Mouse (Mus musculus) embryonic fibroblast, embryonic 13.5 days (primary cell): Measurements from ENCODE around the gene Elac2. TPM values are rescaled to one million over a fixed set of nuclear protein-coding genes. Genes with fewer than 3 reads are reported as not detected.

Experiments
- H3K27ac ChIP-seq: 2 replicates; pipeline ENCODE4 v1.5.1; 2012; ENCODE audit warnings: low read length, control low read depth, inconsistent platforms; ENCODE audit not compliant: insufficient read depth
- H3K4me1 ChIP-seq: 2 replicates; pipeline ENCODE4 v1.6.1; 2011; ENCODE audit warnings: low read length; ENCODE audit not compliant: control insufficient read depth, insufficient read depth
- H3K4me3 ChIP-seq: 2 replicates; pipeline ENCODE4 v1.5.1; 2011; ENCODE audit warnings: mild to moderate bottlenecking, control low read depth, low read length; ENCODE audit not compliant: insufficient read depth
- CTCF ChIP-seq: IDR thresholded peaks from 2 replicates; pipeline ENCODE4 v1.5.1; 2011; ENCODE audit warnings: mild to moderate bottlenecking, control low read depth, low read length, moderate library complexity, borderline replicate concordance; ENCODE audit not compliant: insufficient read depth
- POLR2A ChIP-seq: IDR thresholded peaks from 2 replicates; pipeline ENCODE4 v1.6.1; 2011; ENCODE audit warnings: low read depth, mild to moderate bottlenecking, control low read depth, low read length, moderate library complexity
- polyA plus RNA-seq: library from polyadenylated mRNA; stranded (reverse); fragments of >200 nt; gene quantifications from 2 replicates; pipeline ENCODE4 v1.2.4, GENCODE M21; 2011; ENCODE audit warnings: low read depth; ENCODE audit not compliant: missing spikeins, insufficient read length

Gene Elac2
- 13.9 and 19.5 TPM in 2 replicates for polyA plus RNA-seq

DNA sequence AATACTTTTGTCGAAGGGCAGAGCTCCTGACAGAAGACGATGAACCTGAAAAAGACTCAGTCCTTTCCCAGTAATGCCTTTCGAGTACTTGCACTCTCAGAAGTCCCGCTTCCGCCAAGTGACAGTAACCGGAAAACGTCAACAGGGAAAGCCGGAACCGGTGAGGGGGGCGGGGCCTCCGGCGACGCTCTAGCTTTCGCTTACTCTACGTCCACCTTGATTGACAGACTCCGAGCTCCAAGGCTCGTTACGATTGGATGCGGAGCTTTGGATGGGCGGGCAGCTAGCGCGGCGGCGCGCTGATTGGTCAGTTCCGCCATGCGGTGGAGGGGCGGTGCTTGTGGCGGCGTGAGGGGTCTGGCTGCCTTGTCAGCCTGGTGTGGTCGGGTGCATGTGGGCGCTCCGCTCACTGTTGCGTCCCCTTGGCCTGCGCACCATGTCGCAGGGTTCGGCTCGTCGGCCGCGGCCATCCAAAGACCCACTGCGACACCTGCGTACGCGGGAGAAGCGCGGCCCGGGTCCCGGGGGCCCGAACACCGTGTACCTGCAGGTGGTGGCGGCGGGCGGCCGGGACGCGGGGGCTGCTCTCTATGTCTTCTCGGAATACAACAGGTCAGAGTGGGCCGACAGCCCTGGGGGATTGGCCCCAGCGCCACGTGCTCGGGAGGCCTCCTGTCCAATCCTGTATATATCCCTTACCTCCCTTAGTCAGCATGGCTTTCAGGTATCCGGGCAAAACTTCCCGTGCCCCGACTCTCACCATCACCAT, at the start of gene Elac2:
Gene Elac2, plus strand, starts transcription at position 319 of the 769 bp plus-strand sequence.
- Histone ChIP-seq H3K4me3 (peak within 1 kb of the TSS; percentile 70), H3K4me1 (no peaks in the 10 kb centered on the region), H3K27ac (no peak within 1 kb of the TSS)
- TF ChIP-seq CTCF: no peak
- TF ChIP-seq POLR2A: peak; percentile 85

DNA sequence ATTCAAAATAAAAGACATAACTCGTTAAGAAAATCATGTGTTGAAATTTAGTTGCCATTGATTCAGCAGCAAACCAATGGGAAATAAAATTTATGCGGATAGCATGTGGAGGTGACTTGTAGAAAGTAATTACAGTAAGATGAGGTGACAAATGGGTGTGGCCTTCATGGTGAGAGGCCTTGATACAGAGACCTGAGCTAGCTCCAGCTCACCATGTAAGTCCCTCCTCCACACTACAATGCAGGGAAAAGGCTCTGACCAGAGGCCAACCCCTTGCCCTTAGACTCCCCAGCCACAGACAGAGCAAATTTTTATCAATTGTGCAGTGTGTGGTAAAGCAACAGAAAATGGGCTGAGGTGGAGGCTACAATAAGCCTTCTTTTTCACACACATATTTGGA, 49.7 kb upstream of the Elac2 start:
- TF ChIP-seq POLR2A (no peak), CTCF (no peak)
- Histone ChIP-seq H3K4me1 (no peaks in the 10 kb centered on the region), H3K27ac (no peak overlapping the region), H3K4me3 (no peak overlapping the region)

DNA sequence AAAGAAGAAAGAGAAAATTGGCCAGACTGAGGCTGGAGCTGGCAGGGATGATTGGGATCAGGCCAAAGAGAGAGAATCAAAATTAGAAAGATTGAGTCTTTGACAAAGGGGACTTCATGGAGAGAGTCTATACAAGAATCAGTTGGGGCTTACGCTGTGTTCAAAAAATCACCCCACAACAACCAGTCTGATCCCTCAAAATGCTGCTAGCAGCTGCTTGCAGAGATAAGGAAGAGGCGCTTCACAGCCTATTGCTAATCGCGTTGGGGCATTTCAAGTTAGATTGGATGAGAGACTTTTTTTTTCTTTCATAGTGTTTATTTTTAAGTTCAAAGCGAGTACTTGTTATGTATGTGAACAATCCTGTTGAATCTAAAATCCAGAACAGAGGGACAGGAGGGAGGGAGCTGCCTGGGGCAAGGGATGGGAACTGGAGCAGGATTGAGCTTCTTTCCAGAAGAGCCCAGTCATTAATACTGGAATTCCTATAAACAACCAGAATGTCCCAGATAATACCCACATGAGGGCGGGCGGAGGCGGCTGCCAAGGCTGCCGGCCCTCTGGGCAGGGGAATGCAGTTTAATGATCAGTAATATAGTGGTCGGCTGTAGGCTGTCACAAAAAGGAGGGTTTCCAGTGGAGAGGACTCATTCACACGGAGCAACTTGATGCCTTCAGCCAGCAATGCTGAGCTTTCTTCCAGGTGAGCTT, 47.6 kb upstream of the Elac2 start:
- H3K27ac ChIP-seq: no peak overlapping the region
- no peaks in the 10 kb centered on the region for H3K4me1 ChIP-seq
- no peak overlapping the region for H3K4me3 ChIP-seq
- TF ChIP-seq POLR2A: no peak
- TF ChIP-seq CTCF: no peak

DNA sequence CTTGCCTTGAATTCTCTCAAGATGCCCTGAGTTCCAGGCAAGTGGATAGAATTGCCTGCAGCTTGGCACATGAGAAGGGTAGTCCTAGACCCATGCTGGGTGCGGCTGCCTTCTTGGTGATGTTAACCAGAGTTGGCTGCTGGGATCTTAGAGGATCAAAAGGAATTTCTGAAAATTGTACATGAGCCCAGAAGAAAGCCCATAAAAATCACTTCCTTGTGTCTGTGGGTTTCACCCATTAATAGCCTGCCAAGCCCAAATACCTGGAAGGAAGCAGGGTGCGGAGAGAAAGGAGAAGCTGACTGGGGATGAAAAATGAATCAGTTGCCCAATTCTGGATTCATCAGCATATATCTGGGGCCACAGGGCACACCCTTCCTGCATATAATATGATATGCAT, 41.6 kb upstream of the Elac2 start:
- TF ChIP-seq CTCF: no peak
- no peak for TF ChIP-seq POLR2A
- Histone ChIP-seq H3K27ac (no peak overlapping the region), H3K4me3 (no peak overlapping the region), H3K4me1 (no peaks in the 10 kb centered on the region)

DNA sequence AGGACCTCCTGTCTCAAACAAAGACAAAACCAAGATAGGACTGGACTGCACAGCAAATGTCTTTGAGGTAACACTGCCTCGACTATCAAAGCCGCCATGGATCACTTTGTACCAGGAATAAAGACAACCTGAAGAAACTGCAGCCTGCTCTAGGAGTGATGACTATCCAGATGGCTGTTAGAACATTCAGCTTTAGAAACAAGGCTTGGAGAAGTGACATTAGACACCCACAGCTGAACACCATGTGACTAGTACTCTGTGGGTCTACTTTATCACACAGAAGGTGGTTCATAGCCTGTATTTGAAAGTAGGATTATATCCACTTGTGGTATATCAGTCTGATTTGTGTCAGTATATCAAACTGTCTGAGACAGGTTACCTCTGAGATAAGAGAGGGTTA, 37.6 kb upstream of the Elac2 start:
- no peak overlapping the region for H3K27ac ChIP-seq
- TF ChIP-seq CTCF: no peak
- H3K4me3 ChIP-seq: no peak overlapping the region
- no peaks in the 10 kb centered on the region for H3K4me1 ChIP-seq

DNA sequence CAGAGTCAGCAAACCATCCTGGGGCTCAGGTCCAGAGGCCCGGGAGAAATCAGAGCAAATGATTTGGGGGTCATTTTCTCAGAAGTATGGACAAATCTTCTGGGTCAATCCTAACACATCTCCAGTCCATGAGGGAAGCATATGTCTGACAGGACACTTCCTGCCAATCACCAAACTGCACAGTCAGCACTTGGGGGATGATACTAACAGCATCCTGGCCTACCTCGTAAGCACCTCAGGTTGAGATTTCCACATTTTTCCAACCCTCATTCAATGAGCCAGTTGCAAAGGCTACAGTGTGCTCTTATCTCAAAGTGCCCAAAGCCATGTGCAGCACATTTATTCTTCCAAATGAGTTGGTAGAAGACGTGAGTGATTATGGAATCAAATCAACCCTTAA, 29.1 kb upstream of the Elac2 start:
- Histone ChIP-seq H3K4me1 (no peaks in the 10 kb centered on the region; the same call in 1 of the 2 replicates), H3K4me3 (no peak overlapping the region), H3K27ac (no peak overlapping the region)
- TF ChIP-seq POLR2A (no peak), CTCF (no peak)

DNA sequence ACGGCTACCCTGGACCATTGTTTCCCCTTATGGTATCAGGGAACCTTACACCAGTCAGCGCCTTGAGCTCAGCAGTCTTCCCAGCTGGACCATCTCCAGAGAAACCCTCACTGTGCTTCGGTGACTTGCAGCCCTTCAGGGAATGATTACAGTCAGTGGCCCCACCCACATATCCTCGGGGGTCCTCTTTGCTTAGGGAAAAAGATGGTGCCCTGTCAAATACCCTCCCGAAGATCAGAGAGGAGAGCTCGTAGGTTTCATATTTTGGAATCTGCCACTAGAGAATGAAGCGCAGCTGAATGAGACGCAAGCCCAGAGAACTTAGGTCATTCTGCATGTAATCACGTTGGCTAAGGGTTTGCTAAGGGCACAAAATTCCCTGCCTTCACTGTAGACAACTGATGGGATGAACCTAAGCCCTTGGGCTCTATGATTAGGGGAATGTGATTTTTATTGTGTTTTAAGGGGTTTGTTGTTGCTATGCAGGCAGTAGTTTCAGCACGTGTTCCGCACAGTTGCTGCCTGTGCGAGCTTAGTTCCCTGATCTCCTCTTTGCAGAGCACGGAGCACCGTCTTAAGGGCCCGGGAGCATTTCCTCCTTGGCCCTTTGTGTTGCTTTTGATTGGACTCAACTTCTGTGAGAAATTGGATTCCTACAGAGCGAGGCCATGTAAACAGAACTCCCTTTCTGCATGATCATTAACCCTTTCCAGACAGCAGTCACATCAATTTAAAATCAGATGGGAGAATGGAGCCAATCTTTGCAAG, 21.7 kb upstream of the Elac2 start:
- no peak overlapping the region for H3K4me3 ChIP-seq
- no peaks in the 10 kb centered on the region for H3K4me1 ChIP-seq
- H3K27ac ChIP-seq: no peak overlapping the region
- TF ChIP-seq CTCF (no peak), POLR2A (no peak)

DNA sequence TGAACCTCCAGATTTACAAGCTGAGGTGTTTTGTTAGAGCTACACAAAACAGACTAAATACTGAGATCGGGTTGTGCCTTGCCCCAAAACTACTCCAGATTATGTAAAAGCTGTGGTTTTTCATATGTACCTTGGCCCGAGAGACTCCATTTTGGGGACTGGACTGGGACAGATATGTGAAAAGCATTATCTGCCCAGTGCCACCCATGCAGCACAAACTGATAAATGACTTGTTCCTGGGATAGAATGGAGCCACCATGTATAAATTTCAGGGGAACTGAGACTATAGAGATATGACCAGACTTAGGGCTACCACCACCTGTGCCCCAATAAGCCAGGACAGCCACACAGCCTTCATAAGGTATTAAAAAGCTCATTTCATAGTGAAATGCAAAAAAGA, 16.2 kb upstream of the Elac2 start:
- H3K4me1 ChIP-seq: no peaks in the 10 kb centered on the region
- TF ChIP-seq POLR2A: no peak
- no peak for TF ChIP-seq CTCF
- H3K27ac ChIP-seq: no peak overlapping the region
- H3K4me3 ChIP-seq: no peak overlapping the region

DNA sequence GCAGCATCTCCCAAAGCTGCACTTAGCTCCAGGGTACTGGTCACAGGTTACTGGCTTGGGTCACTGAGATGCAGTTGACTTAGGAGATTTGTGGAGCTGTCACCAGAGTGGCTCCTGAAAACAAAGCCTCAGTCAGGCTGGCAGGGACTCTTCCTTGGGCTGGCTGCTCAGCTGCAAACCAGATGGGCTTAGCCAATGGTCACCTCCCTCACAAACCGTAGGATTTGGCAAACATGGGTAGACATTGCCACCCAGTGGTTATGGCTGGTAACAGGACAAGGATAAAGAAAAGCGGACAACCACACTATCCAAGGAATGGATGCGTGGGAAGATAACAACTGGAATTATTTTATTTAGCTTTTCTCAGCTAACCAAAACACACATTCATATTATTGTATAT, 10.3 kb upstream of the Elac2 start:
- no peak overlapping the region for H3K27ac ChIP-seq
- no peak overlapping the region for H3K4me3 ChIP-seq
- TF ChIP-seq POLR2A (no peak), CTCF (peak; percentile 58; the same call in 1 of the 2 replicates)
- peaks cover 5% of the 10 kb centered on the region; the same call in 1 of the 2 replicates for H3K4me1 ChIP-seq

DNA sequence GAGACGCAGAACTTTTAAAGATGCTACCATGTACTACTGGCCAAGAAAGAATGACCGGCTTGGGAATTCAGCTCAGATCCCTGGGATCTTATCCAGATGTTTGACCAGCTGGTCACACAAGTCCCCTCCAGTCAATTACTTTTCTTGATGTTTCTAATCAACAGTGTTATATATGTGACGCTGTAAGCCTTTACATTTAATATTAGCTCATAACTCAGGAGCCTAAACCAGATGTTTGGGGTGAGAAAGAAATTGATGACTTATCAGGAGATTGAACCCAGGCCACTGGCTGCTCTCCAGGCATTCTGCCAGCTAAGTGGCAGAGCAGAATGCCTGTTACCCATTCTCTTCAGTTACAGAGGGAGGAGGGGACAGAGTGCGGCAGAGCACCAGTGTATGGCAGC, 9.9 kb upstream of the Elac2 start:
- TF ChIP-seq CTCF (no peak), POLR2A (no peak)
- H3K27ac ChIP-seq: no peak overlapping the region
- H3K4me3 ChIP-seq: no peak overlapping the region

More for the DNA sequence above, 9.9 kb upstream of the Elac2 start:
- peaks cover 5% of the 10 kb centered on the region; the same call in 1 of the 2 replicates for H3K4me1 ChIP-seq
